Mouse (Mus musculus) heart, postnatal 0 days (tissue): ENCODE data around the gene Tomm22. TPM values are rescaled to one million over a fixed set of nuclear protein-coding genes. Genes with fewer than 3 reads are reported as not detected.
A peak's percentile ranks its signal among the peaks of the same experiment; 100 is the strongest.

ENCODE experiments used
- ATAC-seq: fragments of 200-750 bp; cut with Nextera tagmentation; 2 replicates; pipeline ENCODE4 v1.8.0; 2017; ENCODE audit warnings: low read depth, moderate number of reproducible peaks, moderate library complexity; ENCODE audit not compliant: insufficient read depth
- DNase-seq: peaks from one replicate; pipeline ENCODE4 v3.0.0-alpha.2; 2016; ENCODE audit warnings: low spot score
- H3K27ac ChIP-seq: fragments of 300-500 bp; sonication (generic); 2 replicates; pipeline ENCODE4 v1.5.1; 2014; ENCODE audit warnings: low read depth, mild to moderate bottlenecking
- H3K27me3 ChIP-seq: fragments of 300-500 bp; sonication (generic); 2 replicates; pipeline ENCODE4 v1.6.1; 2014; ENCODE audit warnings: low read length, mixed read lengths; ENCODE audit not compliant: control insufficient read depth, insufficient read depth
- H3K36me3 ChIP-seq: fragments of 300-500 bp; sonication (generic); replicated peaks from 2 replicates; pipeline ENCODE4 v1.6.1; 2014; ENCODE audit warnings: low read length, mixed read lengths; ENCODE audit not compliant: control insufficient read depth, insufficient read depth
- H3K4me1 ChIP-seq: fragments of 300-500 bp; sonication (generic); 2 replicates; pipeline ENCODE4 v1.6.1; 2014; ENCODE audit warnings: antibody characterized with exemption; ENCODE audit not compliant: control insufficient read depth, insufficient read depth
- H3K4me2 ChIP-seq: fragments of 300-500 bp; sonication (generic); 2 replicates; pipeline ENCODE4 v1.6.1; 2014; ENCODE audit warnings: low read depth, mild to moderate bottlenecking, low read length, moderate library complexity
- H3K4me3 ChIP-seq: fragments of 300-500 bp; sonication (generic); 2 replicates; pipeline ENCODE4 v1.5.1; 2014; ENCODE audit warnings: low read depth, low read length
- H3K9ac ChIP-seq: fragments of 300-500 bp; sonication (generic); replicated peaks from 2 replicates; pipeline ENCODE4 v1.6.1; 2014; ENCODE audit warnings: low read depth, low read length, mixed read lengths
- H3K9me3 ChIP-seq: fragments of 300-500 bp; sonication (generic); replicated peaks from 2 replicates; pipeline ENCODE4 v1.6.1; 2016; ENCODE audit warnings: low read length; ENCODE audit not compliant: control insufficient read depth
- CTCF ChIP-seq: IDR thresholded peaks from 2 replicates; pipeline ENCODE4 v1.5.1; 2016; ENCODE audit warnings: antibody characterized with exemption, control low read depth, low read depth
- EP300 ChIP-seq: IDR thresholded peaks from 2 replicates; pipeline ENCODE4 v1.6.1; 2016; ENCODE audit warnings: antibody characterized with exemption, low read depth
- WGBS: fragments of 180-500 bp; shearing (Covaris S2); extraction: QIAGEN DNeasy Blood & Tissue Kit; methylation state at CpG from one replicate; pipeline ENCODE4 v1.1.7; 2014; 5-methylcytosine and 5-hydroxymethylcytosine counted together
- polyA plus RNA-seq: library from polyadenylated mRNA; unstranded; fragments of >200 nt; fragmentation: Nextera tagmentation; extraction: Ambion mirVana; gene quantifications from 2 replicates; pipeline ENCODE4 v1.2.1, GENCODE M21; 2015
- total RNA-seq: library from RNA; depleted of rRNA; stranded (reverse); fragments of >200 nt; gene quantifications from 2 replicates; pipeline ENCODE4 v1.2.3, GENCODE M21; 2014; ENCODE audit warnings: low replicate concordance

The Tomm22 gene
- total and polyA plus RNA-seq, 2 experiments from 2014 or later = 208 to 273 TPM

DNA sequence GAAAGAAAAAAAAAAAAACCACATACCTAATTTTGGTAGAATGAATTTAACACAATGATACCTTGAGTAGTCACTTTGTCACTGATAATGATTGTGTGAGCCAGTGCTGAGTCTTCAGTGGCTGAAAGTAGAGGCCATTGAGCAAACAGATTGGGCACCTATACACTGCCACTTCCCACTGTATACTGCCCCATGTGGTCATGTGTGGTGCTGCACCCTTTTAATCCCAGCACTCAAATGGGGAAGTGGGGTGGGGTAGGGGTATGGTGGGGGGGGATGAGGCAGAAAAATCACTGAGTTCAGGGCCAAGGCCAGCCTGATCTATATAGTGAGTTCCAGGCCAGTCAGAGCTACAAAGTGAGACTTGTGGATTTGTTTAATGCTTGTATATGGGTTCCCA is 20.1 kb upstream of the Tomm22 start:
- no peak for DNase-seq
- Histone ChIP-seq H3K4me2 (no peak overlapping the region), H3K27ac (no peak overlapping the region), H3K4me1 (no peaks in the 10 kb centered on the region), H3K36me3 (0 out of 2 replicates have a peak, but pooled peaks cover 5% of the 10 kb centered on the region), H3K9ac (no peak overlapping the region), H3K27me3 (no peaks in the 10 kb centered on the region), H3K4me3 (no peak overlapping the region), H3K9me3 (no peaks in the 10 kb centered on the region)
- no peak for ATAC-seq
- peak; percentile 65 for TF ChIP-seq CTCF
- no peak for TF ChIP-seq EP300

DNA sequence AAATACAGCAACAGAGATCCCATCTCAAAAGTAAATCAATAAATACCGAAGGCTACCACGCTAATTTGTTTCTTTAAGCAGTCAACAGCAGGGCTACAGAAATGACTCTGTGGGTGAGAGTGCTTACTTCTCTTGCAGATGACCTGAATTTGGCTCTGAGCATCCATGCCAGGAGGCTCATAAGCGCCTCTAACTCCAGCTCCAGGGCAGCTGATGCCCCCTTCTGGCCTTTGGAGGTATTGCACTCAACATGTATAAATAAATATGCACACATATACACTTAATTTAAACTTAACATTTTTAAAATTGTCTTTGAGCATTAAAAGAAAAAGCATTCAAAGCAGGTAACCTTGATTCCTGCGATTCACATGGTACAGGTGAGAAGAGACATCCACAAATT is 19.2 kb upstream of the Tomm22 start:
- DNase-seq (no peak), ATAC-seq (no peak)
- no peaks in the 10 kb centered on the region for H3K27me3 ChIP-seq
- no peak overlapping the region for H3K4me2 ChIP-seq
- H3K4me3 ChIP-seq = no peak overlapping the region
- H3K27ac ChIP-seq = no peak overlapping the region
- 0 out of 2 replicates have a peak, but pooled peaks cover 5% of the 10 kb centered on the region for H3K36me3 ChIP-seq
- no peak overlapping the region for H3K9ac ChIP-seq
- no peaks in the 10 kb centered on the region for H3K4me1 ChIP-seq
- 76% methylated on average over 4 of the region's 4 CpGs for WGBS
- H3K9me3 ChIP-seq = no peaks in the 10 kb centered on the region
- TF ChIP-seq CTCF (peak; percentile 49), EP300 (no peak)

GRCm38 (mm10) chr15:79656451-79656850 is 14.2 kb upstream of the Tomm22 start:
- WGBS = 87% methylated on average over 14 of the region's 14 CpGs
- TF ChIP-seq CTCF (no peak), EP300 (no peak)
- Histone ChIP-seq H3K9me3 (no peaks in the 10 kb centered on the region), H3K9ac (no peak overlapping the region), H3K36me3 (no peaks in the 10 kb centered on the region; the same call in 1 of the 2 replicates), H3K27me3 (no peaks in the 10 kb centered on the region), H3K4me1 (peaks cover 9% of the 10 kb centered on the region), H3K4me3 (no peak overlapping the region), H3K4me2 (no peak overlapping the region), H3K27ac (no peak overlapping the region)
- ATAC-seq = no peak
- DNase-seq = no peak

DNA sequence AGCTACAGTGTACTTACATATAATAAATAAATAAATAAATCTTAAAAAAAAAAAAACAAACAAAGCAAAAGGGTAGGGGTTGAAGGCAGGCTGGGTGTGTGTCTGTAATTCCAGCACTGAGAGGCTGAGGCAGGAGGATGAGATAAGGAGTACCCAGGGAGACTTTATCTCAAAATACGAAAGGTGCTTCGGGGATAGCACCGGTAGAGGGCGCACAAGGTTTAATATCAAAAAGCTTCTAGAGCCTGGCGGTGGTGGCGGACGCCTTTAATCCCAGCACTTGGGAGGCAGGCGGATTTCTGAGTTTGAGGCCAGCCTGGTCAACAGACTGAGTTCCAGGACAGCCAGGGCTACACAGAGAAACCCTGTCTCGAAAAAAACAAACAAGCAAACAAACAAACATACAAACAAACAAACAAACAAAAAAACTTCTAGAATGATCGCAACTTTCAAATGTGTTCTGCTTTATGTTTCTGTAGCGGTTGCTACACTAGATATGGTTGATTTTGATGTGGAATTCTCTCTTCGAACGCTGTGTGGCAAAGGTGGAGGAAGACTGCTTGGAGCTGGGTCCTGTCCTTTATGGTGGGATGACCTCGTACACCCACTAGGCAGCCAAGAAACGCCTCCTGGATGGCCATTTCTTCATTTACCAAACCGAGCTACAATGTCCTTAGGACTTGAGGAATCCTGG is 12.7 kb upstream of the Tomm22 start:
- Histone ChIP-seq H3K9me3 (no peaks in the 10 kb centered on the region), H3K27me3 (no peaks in the 10 kb centered on the region), H3K4me1 (peaks cover 9% of the 10 kb centered on the region), H3K36me3 (peaks cover 6% of the 10 kb centered on the region; the same call in 1 of the 2 replicates), H3K9ac (peak overlapping the region; percentile 58), H3K4me2 (peak overlapping the region; percentile 94), H3K27ac (peak overlapping the region; percentile 82), H3K4me3 (peak overlapping the region; percentile 79)
- ATAC-seq (peak; percentile 25; the same call in 1 of the 2 replicates), DNase-seq (peak; percentile 70)
- TF ChIP-seq EP300 = no peak
- TF ChIP-seq CTCF = peak; percentile 63
- WGBS = 2% methylated on average over 16 of the region's 16 CpGs

DNA sequence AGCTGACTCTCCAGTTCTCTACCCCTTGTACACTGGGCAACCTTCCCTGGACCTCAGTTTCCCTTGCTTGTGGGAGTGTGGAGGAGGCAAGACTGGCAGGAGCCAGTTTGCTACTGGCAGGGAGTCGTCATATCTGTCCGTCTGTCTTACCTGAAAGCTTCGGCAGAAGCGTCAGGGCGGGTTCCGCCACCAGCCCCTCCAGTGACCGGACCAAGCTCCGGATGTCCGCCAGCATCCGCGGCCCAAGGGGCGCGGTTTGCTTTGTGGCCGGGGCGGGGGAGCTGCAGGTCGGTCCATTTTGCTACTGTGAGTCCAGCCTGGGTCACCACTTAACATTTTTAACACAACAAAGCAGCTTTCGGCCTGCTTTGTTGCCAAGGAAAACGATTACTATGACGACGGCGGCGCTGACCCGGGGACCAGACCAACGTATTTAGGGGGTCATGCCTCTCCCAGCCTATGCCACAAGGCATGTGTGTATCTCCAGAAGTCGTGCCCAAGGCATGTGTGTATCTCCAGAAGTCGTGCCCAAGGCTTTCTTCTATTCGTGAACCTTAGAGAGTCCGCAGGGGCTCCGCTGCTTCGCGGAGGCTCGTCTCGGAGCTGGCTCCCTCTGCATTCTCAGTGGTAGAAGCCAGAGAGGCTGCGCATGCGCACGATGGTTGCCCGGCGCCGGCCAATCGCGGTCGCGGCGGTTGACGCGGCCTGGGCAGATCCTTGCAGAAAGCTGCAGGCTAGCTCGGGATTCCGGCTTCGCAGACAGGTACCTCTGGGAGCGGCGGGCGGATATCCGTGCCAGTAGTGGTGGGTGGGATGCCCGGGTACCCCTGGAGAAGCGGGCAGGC is 11.9 kb upstream of the Tomm22 start, which contains the start of the genes Fam227a and Cby1:
TSS of gene Fam227a (minus strand) at position 426 of the 845 bp plus-strand sequence.
TSS of gene Cby1 (plus strand) at position 669 of the 845 bp plus-strand sequence.
- no peaks in the 10 kb centered on the region for H3K27me3 ChIP-seq
- peak within 1 kb of the TSS; percentile 79 for H3K4me3 ChIP-seq
- peak within 1 kb of the TSS; percentile 94 for H3K4me2 ChIP-seq
- H3K9ac ChIP-seq = peak within 1 kb of the TSS; percentile 58
- WGBS = under 1% methylated on average over 55 of the region's 55 CpGs
- peaks cover 9% of the 10 kb centered on the region for H3K4me1 ChIP-seq
- ATAC-seq (peak; percentile 88), DNase-seq (peak; percentile 91)
- peaks cover 6% of the 10 kb centered on the region; the same call in 1 of the 2 replicates for H3K36me3 ChIP-seq
- TF ChIP-seq EP300 = no peak
- peak within 1 kb of the TSS; percentile 82 for H3K27ac ChIP-seq
- no peaks in the 10 kb centered on the region for H3K9me3 ChIP-seq
